Mouse (Mus musculus): Measurements from ENCODE around the gene Pygb. TPM values are rescaled to one million over a fixed set of nuclear protein-coding genes. Genes with fewer than 3 reads are reported as not detected.
A peak's percentile ranks its signal among the peaks of the same experiment; 100 is the strongest.

Gene Pygb
- 89.9 and 95.5 TPM in 2 replicates for polyA plus RNA-seq (2016; fragmentation: Nextera tagmentation; extraction: Ambion mirVana)

- peak within 1 kb of the TSS; percentile 66 for H3K27ac ChIP-seq
- H3K9ac ChIP-seq = peak within 1 kb of the TSS; percentile 56
- peaks cover 23% of the 10 kb centered on the region for H3K4me1 ChIP-seq
- no peaks in the 10 kb centered on the region for H3K9me3 ChIP-seq
- H3K27me3 ChIP-seq = no peaks in the 10 kb centered on the region
- peak; percentile 96 for ATAC-seq (ENCODE audit: insufficient number of reproducible peaks, insufficient read depth, low FRiP score, low TSS enrichment)
- H3K36me3 ChIP-seq = no peaks in the 10 kb centered on the region
- WGBS = 3% methylated on average over 58 of the region's 58 CpGs
- peak within 1 kb of the TSS; percentile 72 for H3K4me3 ChIP-seq
- H3K4me2 ChIP-seq (replicated peaks) = peak within 1 kb of the TSS; percentile 81
Observed at GRCm38 (mm10) chr2:150786251-150787180, at the start of gene Pygb. Gene Pygb (plus strand): TSS chr2:150786735.

- no peaks in the 10 kb centered on the region for H3K9me3 ChIP-seq
- WGBS = 88% methylated on average over 9 of the region's 9 CpGs
- no peak overlapping the region for H3K9ac ChIP-seq
- H3K4me1 ChIP-seq = no peaks in the 10 kb centered on the region
- H3K36me3 ChIP-seq = no peaks in the 10 kb centered on the region
- ATAC-seq (ENCODE audit: insufficient number of reproducible peaks, insufficient read depth, low FRiP score, low TSS enrichment) = no peak
- H3K27ac ChIP-seq = no peak overlapping the region
- no peak overlapping the region for H3K4me3 ChIP-seq
- no peaks in the 10 kb centered on the region for H3K27me3 ChIP-seq
- no peak overlapping the region for H3K4me2 ChIP-seq (replicated peaks)
Observed at GRCm38 (mm10) chr2:150737881-150738280, 48.7 kb upstream of the Pygb start.

- 68% methylated on average over 10 of the region's 10 CpGs for WGBS
- no peak overlapping the region for H3K27ac ChIP-seq
- no peak overlapping the region for H3K4me3 ChIP-seq
- H3K36me3 ChIP-seq = no peaks in the 10 kb centered on the region
- H3K9me3 ChIP-seq = no peaks in the 10 kb centered on the region
- no peak for ATAC-seq (ENCODE audit: insufficient number of reproducible peaks, insufficient read depth, low FRiP score, low TSS enrichment)
- H3K4me1 ChIP-seq = no peaks in the 10 kb centered on the region
- no peak overlapping the region for H3K4me2 ChIP-seq (replicated peaks)
- no peaks in the 10 kb centered on the region for H3K27me3 ChIP-seq
- H3K9ac ChIP-seq = no peak overlapping the region
Observed at GRCm38 (mm10) chr2:150740145-150740841, 46.2 kb upstream of the Pygb start.

- H3K27ac ChIP-seq = no peak overlapping the region
- no peaks in the 10 kb centered on the region for H3K4me1 ChIP-seq
- no peaks in the 10 kb centered on the region for H3K9me3 ChIP-seq
- no peak overlapping the region for H3K4me2 ChIP-seq (replicated peaks)
- ATAC-seq (ENCODE audit: insufficient number of reproducible peaks, insufficient read depth, low FRiP score, low TSS enrichment) = no peak
- H3K36me3 ChIP-seq = no peaks in the 10 kb centered on the region
- no peaks in the 10 kb centered on the region for H3K27me3 ChIP-seq
- H3K4me3 ChIP-seq = no peak overlapping the region
- H3K9ac ChIP-seq = no peak overlapping the region
- WGBS = 58% methylated on average over 4 of the region's 4 CpGs
Observed at GRCm38 (mm10) chr2:150741405-150741804, 45.1 kb upstream of the Pygb start.

GRCm38 (mm10) chr2:150745016-150745415 lies 41.5 kb upstream of the Pygb start:
- Histone ChIP-seq H3K36me3 (no peaks in the 10 kb centered on the region), H3K4me2 (replicated peaks) (no peak overlapping the region), H3K4me3 (no peak overlapping the region), H3K4me1 (peaks cover 7% of the 10 kb centered on the region), H3K9ac (no peak overlapping the region), H3K9me3 (no peaks in the 10 kb centered on the region), H3K27me3 (no peaks in the 10 kb centered on the region), H3K27ac (no peak overlapping the region)
- 70% methylated on average over 7 of the region's 7 CpGs for WGBS
- ATAC-seq (ENCODE audit: insufficient number of reproducible peaks, insufficient read depth, low FRiP score, low TSS enrichment) = no peak

- Histone ChIP-seq H3K4me2 (replicated peaks) (peak within 1 kb of the TSS; percentile 84), H3K27me3 (no peaks in the 10 kb centered on the region), H3K9me3 (no peaks in the 10 kb centered on the region), H3K27ac (peak within 1 kb of the TSS; percentile 74), H3K4me1 (peaks cover 8% of the 10 kb centered on the region), H3K36me3 (peaks cover 10% of the 10 kb centered on the region), H3K4me3 (peak within 1 kb of the TSS; percentile 72), H3K9ac (peak within 1 kb of the TSS; percentile 75)
- under 1% methylated on average over 30 of the region's 30 CpGs for WGBS
- peak; percentile 94 for ATAC-seq (ENCODE audit: insufficient number of reproducible peaks, insufficient read depth, low FRiP score, low TSS enrichment)
Observed at GRCm38 (mm10) chr2:150748854-150749253, 37.7 kb upstream of the Pygb start, which contains the start of gene Entpd6. Gene Entpd6 (plus strand): TSS chr2:150749042.

GRCm38 (mm10) chr2:150749283-150749682 lies 37.3 kb upstream of the Pygb start:
- ATAC-seq (ENCODE audit: insufficient number of reproducible peaks, insufficient read depth, low FRiP score, low TSS enrichment) = peak; percentile 81
- no peaks in the 10 kb centered on the region for H3K27me3 ChIP-seq
- peaks cover 11% of the 10 kb centered on the region for H3K36me3 ChIP-seq
- no peaks in the 10 kb centered on the region for H3K9me3 ChIP-seq
- under 1% methylated on average over 24 of the region's 24 CpGs for WGBS
- H3K4me3 ChIP-seq = peak overlapping the region; percentile 72
- H3K27ac ChIP-seq = peak overlapping the region; percentile 74
- peak overlapping the region; percentile 84 for H3K4me2 ChIP-seq (replicated peaks)
- peak overlapping the region; percentile 75 for H3K9ac ChIP-seq
- H3K4me1 ChIP-seq = peaks cover 8% of the 10 kb centered on the region

GRCm38 (mm10) chr2:150750129-150750979 lies 36.2 kb upstream of the Pygb start:
- peaks cover 11% of the 10 kb centered on the region for H3K36me3 ChIP-seq
- no peak for ATAC-seq (ENCODE audit: insufficient number of reproducible peaks, insufficient read depth, low FRiP score, low TSS enrichment)
- H3K9me3 ChIP-seq = no peaks in the 10 kb centered on the region
- H3K4me3 ChIP-seq = no peak overlapping the region
- 80% methylated on average over 13 of the region's 13 CpGs for WGBS
- H3K4me2 ChIP-seq (replicated peaks) = peak overlapping the region; percentile 84
- H3K4me1 ChIP-seq = peaks cover 8% of the 10 kb centered on the region
- no peak overlapping the region for H3K9ac ChIP-seq
- H3K27me3 ChIP-seq = no peaks in the 10 kb centered on the region
- H3K27ac ChIP-seq = no peak overlapping the region

- Histone ChIP-seq H3K9me3 (no peaks in the 10 kb centered on the region), H3K36me3 (peaks cover 38% of the 10 kb centered on the region), H3K27ac (no peak overlapping the region), H3K4me1 (peaks cover 1% of the 10 kb centered on the region), H3K4me3 (no peak overlapping the region), H3K4me2 (replicated peaks) (no peak overlapping the region), H3K27me3 (no peaks in the 10 kb centered on the region), H3K9ac (no peak overlapping the region)
- no peak for ATAC-seq (ENCODE audit: insufficient number of reproducible peaks, insufficient read depth, low FRiP score, low TSS enrichment)
- 91% methylated on average over 3 of the region's 3 CpGs for WGBS
Observed at GRCm38 (mm10) chr2:150755016-150755415, 31.5 kb upstream of the Pygb start.

GRCm38 (mm10) chr2:150761476-150761875 lies 25.1 kb upstream of the Pygb start:
- Histone ChIP-seq H3K27me3 (no peaks in the 10 kb centered on the region), H3K4me2 (replicated peaks) (no peak overlapping the region), H3K27ac (no peak overlapping the region), H3K36me3 (peaks cover 48% of the 10 kb centered on the region), H3K4me1 (no peaks in the 10 kb centered on the region), H3K4me3 (no peak overlapping the region), H3K9me3 (no peaks in the 10 kb centered on the region), H3K9ac (no peak overlapping the region)
- ATAC-seq (ENCODE audit: insufficient number of reproducible peaks, insufficient read depth, low FRiP score, low TSS enrichment) = no peak
- 83% methylated on average over 7 of the region's 7 CpGs for WGBS

GRCm38 (mm10) chr2:150765619-150766018 lies 20.9 kb upstream of the Pygb start:
- Histone ChIP-seq H3K27ac (no peak overlapping the region), H3K36me3 (peaks cover 36% of the 10 kb centered on the region)

More at GRCm38 (mm10) chr2:150765619-150766018, 20.9 kb upstream of the Pygb start:
- H3K27me3 ChIP-seq = no peaks in the 10 kb centered on the region
- no peak overlapping the region for H3K4me2 ChIP-seq (replicated peaks)
- WGBS = 46% methylated on average over 2 of the region's 2 CpGs
- H3K9me3 ChIP-seq = no peaks in the 10 kb centered on the region
- H3K4me1 ChIP-seq = no peaks in the 10 kb centered on the region
- no peak for ATAC-seq (ENCODE audit: insufficient number of reproducible peaks, insufficient read depth, low FRiP score, low TSS enrichment)
- H3K4me3 ChIP-seq = no peak overlapping the region
- no peak overlapping the region for H3K9ac ChIP-seq
